Mouse (Mus musculus) forebrain, embryonic 11.5 days (tissue): Measurements from ENCODE around the gene Sost. TPM values are rescaled to one million over a fixed set of nuclear protein-coding genes. Genes with fewer than 3 reads are reported as not detected.
A peak's percentile ranks its signal among the peaks of the same experiment; 100 is the strongest.

ENCODE experiments used
- ATAC-seq: fragments of 200-750 bp; cut with Nextera tagmentation; replicated peaks from 2 replicates; pipeline ENCODE4 v1.8.0; 2017; ENCODE audit warnings: moderate TSS enrichment; ENCODE audit not compliant: low FRiP score
- DNase-seq: peaks from one replicate; pipeline ENCODE4 v3.0.0-alpha.2; 2017; ENCODE audit warnings: low spot score
- H3K27ac ChIP-seq: fragments of 300-500 bp; sonication (generic); 2 replicates; pipeline ENCODE4 v1.5.1; 2014; ENCODE audit warnings: low read depth, low read length
- H3K27me3 ChIP-seq: fragments of 300-500 bp; sonication (generic); 2 replicates; pipeline ENCODE4 v1.6.1; 2014; ENCODE audit warnings: mild to moderate bottlenecking, low read length, mixed read lengths; ENCODE audit not compliant: control insufficient read depth, insufficient read depth
- H3K36me3 ChIP-seq: fragments of 300-500 bp; sonication (generic); 2 replicates; pipeline ENCODE4 v1.6.1; 2014; ENCODE audit warnings: mild to moderate bottlenecking, low read length, moderate library complexity, mixed read lengths; ENCODE audit not compliant: control insufficient read depth, insufficient read depth
- H3K4me1 ChIP-seq: fragments of 300-500 bp; sonication (generic); replicated peaks from 2 replicates; pipeline ENCODE4 v1.6.1; 2014; ENCODE audit warnings: low read length, mixed read lengths; ENCODE audit not compliant: control insufficient read depth, insufficient read depth
- H3K4me2 ChIP-seq: fragments of 300-500 bp; sonication (generic); 2 replicates; pipeline ENCODE4 v1.6.1; 2014; ENCODE audit warnings: low read depth, mild to moderate bottlenecking, low read length, moderate library complexity, mixed read lengths; ENCODE audit not compliant: severe bottlenecking
- H3K4me3 ChIP-seq: fragments of 300-500 bp; sonication (generic); 2 replicates; pipeline ENCODE4 v1.5.1; 2014; ENCODE audit warnings: low read depth, low read length
- H3K9ac ChIP-seq: fragments of 300-500 bp; sonication (generic); 2 replicates; pipeline ENCODE4 v1.6.1; 2014; ENCODE audit warnings: low read length
- H3K9me3 ChIP-seq: fragments of 300-500 bp; sonication (generic); 2 replicates; pipeline ENCODE4 v1.6.1; 2016; ENCODE audit warnings: low read length, mixed read lengths; ENCODE audit not compliant: control insufficient read depth
- WGBS: fragments of 180-500 bp; shearing (Covaris S2); extraction: QIAGEN DNeasy Blood & Tissue Kit; methylation state at CpG from one replicate; pipeline ENCODE4 v1.1.7; 2014; 5-methylcytosine and 5-hydroxymethylcytosine counted together
- polyA plus RNA-seq: library from polyadenylated mRNA; unstranded; fragments of >200 nt; fragmentation: Nextera tagmentation; extraction: Ambion mirVana; gene quantifications from 2 replicates; pipeline ENCODE4 v1.2.1, GENCODE M21; 2014

The Sost gene
- polyA plus RNA-seq, 1 experiment from 2014 or later: not detected

DNA sequence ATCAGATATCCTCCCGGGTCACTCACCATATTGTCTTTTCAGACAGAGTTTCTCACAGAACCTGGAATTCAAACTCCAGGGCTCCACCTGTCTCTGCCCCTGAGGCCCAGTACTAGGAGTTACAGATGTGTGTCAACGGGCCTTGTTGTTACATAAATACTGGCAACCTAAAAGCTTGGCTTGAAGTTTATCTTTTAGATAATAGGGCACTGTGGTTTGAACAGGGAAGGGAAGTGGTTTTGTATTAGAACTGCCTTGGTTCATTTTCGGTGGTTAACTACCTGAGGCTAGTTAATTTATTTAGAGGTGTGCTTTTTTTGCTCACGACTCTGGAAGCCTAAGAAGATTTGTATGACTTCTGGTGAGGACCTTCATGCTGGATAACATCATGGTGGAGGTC is 13.4 kb downstream of the Sost start:
- DNase-seq (no peak), ATAC-seq (no peak)
- Histone ChIP-seq H3K4me1 (peaks cover 10% of the 10 kb centered on the region; the same call in 1 of the 2 replicates), H3K9me3 (no peaks in the 10 kb centered on the region), H3K4me2 (no peak overlapping the region), H3K4me3 (no peak overlapping the region), H3K36me3 (no peaks in the 10 kb centered on the region), H3K27me3 (peaks cover 3% of the 10 kb centered on the region), H3K27ac (no peak overlapping the region), H3K9ac (no peak overlapping the region)
- 75% methylated on average over 4 of the region's 4 CpGs for WGBS

GRCm38 (mm10) chr11:101952541-101953341 is 14.1 kb downstream of the Sost start:
- no peak overlapping the region for H3K4me3 ChIP-seq

GRCm38 (mm10) chr11:101950021-101950420 is 16.8 kb downstream of the Sost start:
- Histone ChIP-seq H3K27me3 (peaks cover 3% of the 10 kb centered on the region), H3K4me1 (peaks cover 10% of the 10 kb centered on the region; the same call in 1 of the 2 replicates), H3K4me2 (no peak overlapping the region), H3K36me3 (no peaks in the 10 kb centered on the region), H3K27ac (no peak overlapping the region), H3K4me3 (no peak overlapping the region), H3K9ac (no peak overlapping the region), H3K9me3 (no peaks in the 10 kb centered on the region)
- DNase-seq (no peak), ATAC-seq (no peak)
- WGBS: 87% methylated on average over 5 of the region's 5 CpGs

More at GRCm38 (mm10) chr11:101952541-101953341, 14.1 kb downstream of the Sost start:
- DNase-seq (no peak), ATAC-seq (no peak)
- Histone ChIP-seq H3K36me3 (no peaks in the 10 kb centered on the region), H3K9me3 (no peaks in the 10 kb centered on the region), H3K4me2 (peak overlapping the region; percentile 12; the same call in 1 of the 2 replicates), H3K27me3 (peaks cover 3% of the 10 kb centered on the region), H3K27ac (no peak overlapping the region), H3K9ac (no peak overlapping the region; the same call in 1 of the 2 replicates), H3K4me1 (peaks cover 10% of the 10 kb centered on the region; the same call in 1 of the 2 replicates)
- WGBS: 24% methylated on average over 24 of the region's 24 CpGs

DNA sequence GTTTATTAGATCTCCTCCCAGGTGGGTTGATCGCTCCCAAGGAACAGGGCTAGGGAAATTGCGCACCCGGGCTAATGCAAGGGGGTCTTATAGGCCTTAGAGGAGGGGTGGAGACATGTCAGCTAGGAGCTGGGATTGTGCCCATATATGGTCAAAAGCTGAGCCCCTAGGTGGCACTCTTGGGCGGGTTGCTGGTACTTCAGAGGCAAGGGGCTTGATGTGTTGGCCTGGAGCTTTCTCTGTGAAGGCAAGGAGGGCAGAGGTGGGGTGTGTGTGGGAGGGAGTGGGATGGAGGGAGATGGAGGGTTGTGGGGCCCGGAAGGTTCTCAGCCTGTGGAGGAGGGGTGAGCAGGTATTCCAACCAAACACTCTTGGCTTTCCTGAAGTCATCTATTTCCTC is 20.3 kb downstream of the Sost start:
- H3K9ac ChIP-seq: no peak overlapping the region
- no peak overlapping the region for H3K27ac ChIP-seq
- no peak overlapping the region for H3K4me2 ChIP-seq
- H3K27me3 ChIP-seq: no peaks in the 10 kb centered on the region; the same call in 1 of the 2 replicates
- 28% methylated on average over 5 of the region's 5 CpGs for WGBS
- DNase-seq (peak; percentile 67), ATAC-seq (no peak)
- no peak overlapping the region for H3K4me3 ChIP-seq
- no peaks in the 10 kb centered on the region for H3K9me3 ChIP-seq
- H3K4me1 ChIP-seq: no peaks in the 10 kb centered on the region
- no peaks in the 10 kb centered on the region for H3K36me3 ChIP-seq

GRCm38 (mm10) chr11:101943055-101943454 is 23.8 kb downstream of the Sost start:
- DNase-seq (no peak), ATAC-seq (no peak)
- H3K36me3 ChIP-seq: no peaks in the 10 kb centered on the region
- no peak overlapping the region for H3K4me3 ChIP-seq
- no peak overlapping the region for H3K27ac ChIP-seq
- H3K27me3 ChIP-seq: peaks cover 10% of the 10 kb centered on the region
- no peak overlapping the region for H3K9ac ChIP-seq
- no peaks in the 10 kb centered on the region for H3K9me3 ChIP-seq
- H3K4me2 ChIP-seq: no peak overlapping the region
- H3K4me1 ChIP-seq: no peaks in the 10 kb centered on the region
- 39% methylated on average over 3 of the region's 3 CpGs for WGBS

- Histone ChIP-seq H3K4me2 (peak overlapping the region; percentile 85), H3K27ac (no peak overlapping the region), H3K9me3 (no peaks in the 10 kb centered on the region), H3K4me3 (peak overlapping the region; percentile 38), H3K9ac (peak overlapping the region; percentile 58), H3K27me3 (peaks cover 15% of the 10 kb centered on the region), H3K4me1 (0 out of 2 replicates have a peak, but pooled peaks cover 2% of the 10 kb centered on the region), H3K36me3 (no peaks in the 10 kb centered on the region)
- ATAC-seq: no peak
- WGBS: under 1% methylated on average over 32 of the region's 32 CpGs
- DNase-seq: no peak
Measured at GRCm38 (mm10) chr11:101937108-101937507, 29.7 kb downstream of the Sost start.

DNA sequence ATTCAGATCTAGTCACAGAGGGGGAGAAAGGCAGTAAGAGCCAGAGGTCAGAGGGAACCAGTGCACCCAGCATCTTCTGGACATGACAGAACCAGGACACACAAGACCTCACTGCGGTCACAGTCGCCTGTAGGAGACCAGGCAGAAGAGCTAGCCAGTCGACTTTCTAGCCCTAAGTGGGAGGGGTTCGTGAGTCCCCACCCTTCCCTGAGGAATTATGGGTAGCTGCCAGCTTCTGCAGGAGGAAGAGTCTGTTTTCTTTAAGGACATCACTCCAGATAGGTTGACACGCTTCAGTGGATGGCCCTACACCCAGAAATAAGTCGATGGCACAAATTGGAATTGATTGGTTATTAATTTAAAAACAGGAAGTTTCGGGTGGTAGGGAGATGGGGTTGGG is 30.4 kb downstream of the Sost start:
- 0 out of 2 replicates have a peak, but pooled peaks cover 2% of the 10 kb centered on the region for H3K4me1 ChIP-seq
- no peaks in the 10 kb centered on the region for H3K36me3 ChIP-seq
- no peaks in the 10 kb centered on the region for H3K9me3 ChIP-seq
- H3K4me3 ChIP-seq: no peak overlapping the region
- no peak for DNase-seq
- no peak overlapping the region for H3K27ac ChIP-seq
- 34% methylated on average over 7 of the region's 7 CpGs for WGBS
- no peak overlapping the region for H3K4me2 ChIP-seq
- peaks cover 15% of the 10 kb centered on the region for H3K27me3 ChIP-seq
- ATAC-seq: no peak
- no peak overlapping the region for H3K9ac ChIP-seq

DNA sequence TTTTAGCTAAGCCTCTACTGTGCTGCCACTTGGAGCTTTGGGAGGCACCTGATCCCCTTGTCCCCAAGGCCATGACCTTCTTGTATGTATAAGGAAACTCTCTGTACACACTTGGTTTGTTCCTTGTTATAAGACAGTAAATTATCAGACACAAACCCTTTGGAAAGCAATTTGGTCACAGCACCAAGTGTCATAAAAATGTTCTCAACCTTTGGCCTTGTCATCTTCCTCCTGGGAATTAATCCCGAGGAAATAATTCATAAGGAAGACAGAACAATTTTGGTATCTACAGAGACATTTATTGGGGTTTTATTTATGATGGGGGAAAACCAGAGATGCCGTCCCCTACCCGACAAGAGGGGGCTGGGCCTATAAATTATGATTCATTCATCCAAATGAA is 31.1 kb downstream of the Sost start:
- Histone ChIP-seq H3K4me2 (no peak overlapping the region), H3K9me3 (no peaks in the 10 kb centered on the region), H3K4me1 (0 out of 2 replicates have a peak, but pooled peaks cover 2% of the 10 kb centered on the region), H3K27me3 (peaks cover 12% of the 10 kb centered on the region), H3K4me3 (no peak overlapping the region), H3K36me3 (no peaks in the 10 kb centered on the region), H3K27ac (no peak overlapping the region), H3K9ac (no peak overlapping the region)
- DNase-seq (no peak), ATAC-seq (no peak)
- WGBS: 90% methylated on average over 3 of the region's 3 CpGs
